In the genomic region with DNA sequence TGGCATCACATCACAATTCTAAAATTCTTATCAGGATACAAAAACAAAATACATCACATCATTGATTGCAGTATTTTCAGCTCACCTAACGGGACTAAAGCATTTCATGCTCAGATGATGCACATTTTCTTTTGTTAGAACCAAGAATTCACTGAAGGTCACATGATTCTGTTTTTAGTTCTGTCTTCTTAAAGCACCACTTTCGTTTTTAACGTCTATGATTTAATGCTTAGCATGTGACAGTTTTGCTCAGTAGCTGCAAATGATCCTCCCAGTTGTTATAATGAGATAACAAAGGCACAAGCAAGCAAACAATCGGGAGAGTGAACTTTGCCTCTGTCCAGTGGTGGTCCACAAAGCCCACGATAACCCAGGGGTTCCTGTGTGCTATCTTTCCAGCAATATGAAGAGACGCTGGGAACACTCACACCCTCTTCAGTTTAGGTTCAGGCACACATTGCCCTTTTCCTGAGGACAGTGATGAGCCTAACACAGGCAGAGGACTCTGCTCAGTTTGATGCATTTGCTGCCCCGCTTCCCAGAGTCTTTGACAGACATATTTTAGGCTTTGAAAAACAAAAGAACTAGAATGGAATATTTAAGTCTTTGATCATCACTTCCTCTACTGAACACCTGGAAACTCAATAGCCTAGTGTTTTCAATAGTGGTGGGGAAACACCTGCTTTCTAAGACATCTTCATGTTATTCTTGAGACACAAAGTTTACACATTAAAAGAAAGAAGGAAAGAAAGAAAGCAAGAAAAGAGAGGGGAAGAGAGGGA, we compare ENCODE assay signal across 17 mouse cellular contexts. TPM values are rescaled to one million over a fixed set of nuclear protein-coding genes. Genes with fewer than 3 reads are reported as not detected.
DNase-seq lines count a peak whose midpoint lies in the region; ATAC-seq and TF ChIP-seq lines count a peak whose summit lies in the region.
"Had no signal": no experiment of that assay in that cellular context is flagged by ENCODE, and none has a peak within 500 bp of the region (broad histone marks: within the 10 kb centered on the region; RNA-seq: fewer than 3 reads in every experiment).

No protein-coding gene starts in this region.

- 60% methylated on average over 7 of the region's 7 CpGs for WGBS in kidney, embryonic 16.5 days

- no peaks in the 10 kb centered on the region for H3K9me3 ChIP-seq in kidney, embryonic 16.5 days (ENCODE audit: low read length)
- H3K9me3 ChIP-seq: embryonic facial prominence, embryonic 13.5 days; forebrain, embryonic 10.5 days; kidney, embryonic 15.5 days; midbrain, embryonic 15.5 days; neural tube, embryonic 15.5 days had no signal

- no peaks in the 10 kb centered on the region for H3K36me3 ChIP-seq in myocyte (ENCODE audit: control insufficient read depth, insufficient read depth)
- no peaks in the 10 kb centered on the region for H3K36me3 ChIP-seq in kidney, embryonic 16.5 days (ENCODE audit: insufficient read depth, low read length)
- H3K36me3 ChIP-seq: embryonic facial prominence, embryonic 13.5 days; forebrain, embryonic 10.5 days; kidney, embryonic 15.5 days; midbrain, embryonic 15.5 days; neural tube, embryonic 15.5 days had no signal

- no peaks in the 10 kb centered on the region for H3K79me2 ChIP-seq in myocyte (ENCODE audit: control insufficient read depth, insufficient read depth)

- H3K27me3 ChIP-seq in myocyte (ENCODE audit: control insufficient read depth, insufficient read depth, insufficient read length) = no peaks in the 10 kb centered on the region
- no peaks in the 10 kb centered on the region for H3K27me3 ChIP-seq in kidney, embryonic 16.5 days (ENCODE audit: insufficient read depth, low read length)
- H3K27me3 ChIP-seq: embryonic facial prominence, embryonic 13.5 days; kidney, embryonic 15.5 days; midbrain, embryonic 15.5 days; neural tube, embryonic 15.5 days had no signal

- H3K4me1 ChIP-seq in kidney, embryonic 16.5 days (ENCODE audit: insufficient read depth, low read length) = 0 out of 2 replicates have a peak, but pooled peaks cover 3% of the 10 kb centered on the region
- H3K4me1 ChIP-seq: embryonic facial prominence, embryonic 13.5 days; midbrain, embryonic 15.5 days; neural tube, embryonic 15.5 days had no signal

- H3K4me2 ChIP-seq in myocyte (ENCODE audit: low read depth) = peak overlapping the region; percentile 38
- H3K4me2 ChIP-seq in kidney, embryonic 16.5 days (replicated peaks; ENCODE audit: low read depth, low read length) = no peak overlapping the region
- H3K4me2 ChIP-seq: embryonic facial prominence, embryonic 13.5 days; kidney, embryonic 15.5 days; liver, embryonic 11.5 days; midbrain, embryonic 15.5 days; neural tube, embryonic 15.5 days had no signal

- no peak overlapping the region for H3K9ac ChIP-seq in kidney, embryonic 16.5 days (replicated peaks; ENCODE audit: low read length)
- H3K9ac ChIP-seq: embryonic facial prominence, embryonic 13.5 days; kidney, embryonic 15.5 days; midbrain, embryonic 15.5 days; neural tube, embryonic 15.5 days had no signal

- DNase-seq in thymus, postnatal 0 days (ENCODE audit: low spot score) = peak; percentile 58
- DNase-seq in thymus, postnatal 10 days (ENCODE audit: low spot score in 2 of 2) = no peak
- DNase-seq in right cerebral cortex, adult 18-20 months = no peak
- no peak for DNase-seq in cerebellum, adult 11 months
- DNase-seq: adrenal gland, postnatal 14 days; gastrocnemius, postnatal 36 days had no signal

- no peak for TF ChIP-seq POLR2A in myocyte (IDR thresholded peaks at IDR 0.05; ENCODE audit: insufficient read length, low read depth)

- ATAC-seq in common myeloid progenitor, adult 5-6 weeks (replicated peaks; ENCODE audit: low read depth, poor library complexity, severe bottlenecking) = peak; percentile 50
- ATAC-seq in kidney, embryonic 16.5 days (ENCODE audit: low FRiP score, low TSS enrichment) = no peak
- ATAC-seq: hindbrain, embryonic 16.5 days; lung, postnatal 0 days; midbrain, embryonic 15.5 days had no signal

- no peak overlapping the region for H3K27ac ChIP-seq in kidney, embryonic 16.5 days (ENCODE audit: low read length)
- H3K27ac ChIP-seq: embryonic facial prominence, embryonic 13.5 days; forebrain, embryonic 10.5 days; kidney, embryonic 15.5 days; midbrain, embryonic 15.5 days; neural tube, embryonic 15.5 days had no signal

- H3K4me3 ChIP-seq in myocyte = no peak overlapping the region
- no peak overlapping the region for H3K4me3 ChIP-seq in kidney, embryonic 16.5 days (ENCODE audit: low read length)
- H3K4me3 ChIP-seq: embryonic facial prominence, embryonic 13.5 days; forebrain, embryonic 10.5 days; kidney, embryonic 15.5 days; midbrain, embryonic 15.5 days; neural tube, embryonic 15.5 days had no signal

- no peak overlapping the region for H3ac ChIP-seq in myocyte (ENCODE audit: control insufficient read depth, insufficient read length)

TF ChIP-seq in myocyte, 11 proteins besides CTCF, POLR2A, EP300 and RAD21:
- TF ChIP-seq POLR2AphosphoS2 (IDR thresholded peaks at IDR 0.05; ENCODE audit: insufficient read length, low read depth) (no peak), USF1 (IDR thresholded peaks at IDR 0.05; ENCODE audit: low read depth) (peak; percentile 42)

RNA-seq across cellular contexts. Expression of a gene that starts 53.0 kb away (rescaled TPM):
- polyA plus RNA-seq in thymus, postnatal 0 days (2015; fragmentation: Nextera tagmentation; extraction: Ambion mirVana) = 47.3 and 51.9 TPM in 2 replicates
- total RNA-seq in common myeloid progenitor, adult 5-6 weeks (2017) = 56.1 and 60.3 TPM in 2 replicates
- polyA plus RNA-seq in myocyte (2012; fragmentation: generic; extraction: Trizol) = 19.4 TPM
- polyA plus RNA-seq in kidney, embryonic 16.5 days (2015; fragmentation: Nextera tagmentation; extraction: Ambion mirVana) = 59.1 and 62.0 TPM in 2 replicates
